Mouse (Mus musculus): ENCODE data around the gene Clic6. TPM values are rescaled to one million over a fixed set of nuclear protein-coding genes. Genes with fewer than 3 reads are reported as not detected.

Gene Clic6
- 0.56 and 1.2 TPM in 2 replicates for polyA plus RNA-seq (2012; rRNA removed; ENCODE audit: low replicate concordance)

GRCm38 (mm10) chr16:92485436-92485835, at the start of gene Clic6:
Gene Clic6 (plus strand): TSS chr16:92485736.

GRCm38 (mm10) chr16:92470706-92471105, 14.8 kb upstream of the Clic6 start, which contains the start of gene Rcan1:
Gene Rcan1 (minus strand): TSS chr16:92470867.

Other genes starting within 250 kb of the Clic6 start
- gene Kcne2, start 193.3 kb upstream of the Clic6 start, polyA plus RNA-seq (2012; rRNA removed; ENCODE audit: low replicate concordance), result 0.13 TPM in 1 of 2 replicates, not detected in the other
- 25.3 and 25.8 TPM in 2 replicates for gene Smim11, start 184.4 kb upstream of the Clic6 start, polyA plus RNA-seq (2012; rRNA removed; ENCODE audit: low replicate concordance)
- not detected in 2 replicates for gene Fam243, start 164.3 kb upstream of the Clic6 start, polyA plus RNA-seq (2012; rRNA removed; ENCODE audit: low replicate concordance)
- gene Kcne1, start 126.3 kb upstream of the Clic6 start, polyA plus RNA-seq (2012; rRNA removed; ENCODE audit: low replicate concordance), result 0.67 TPM in 1 of 2 replicates, not detected in the other
- gene Rcan1, start 14.9 kb upstream of the Clic6 start, polyA plus RNA-seq (2012; rRNA removed; ENCODE audit: low replicate concordance), result 16.8 and 19.9 TPM in 2 replicates